Mouse (Mus musculus) thymus, postnatal 25 days (tissue): ENCODE measurements around the gene Snx3.

Source experiments
- DNase-seq: peaks from one replicate; pipeline ENCODE4 v3.0.0; 2022

Snx3 gene

DNA sequence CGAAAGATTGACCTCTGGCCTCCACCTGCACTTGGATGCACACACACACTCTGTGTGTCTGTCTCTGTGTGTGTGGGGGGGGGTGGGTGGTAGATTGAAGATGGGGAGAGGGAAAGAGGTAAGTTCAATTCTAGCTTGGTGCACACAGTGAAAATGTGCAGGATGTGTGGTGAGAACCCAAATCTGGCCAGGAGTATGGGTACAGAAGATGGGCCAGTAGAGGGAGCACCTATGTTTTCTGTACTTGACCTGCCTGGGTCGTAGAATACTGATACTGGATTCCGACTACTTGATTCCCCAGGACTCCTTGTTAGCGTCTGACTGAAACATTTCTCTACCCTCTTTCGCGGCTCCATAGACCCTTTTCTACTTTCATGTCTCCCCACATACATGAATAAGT is 8.3 kb downstream of the Snx3 start:
- no peak for DNase-seq

DNA sequence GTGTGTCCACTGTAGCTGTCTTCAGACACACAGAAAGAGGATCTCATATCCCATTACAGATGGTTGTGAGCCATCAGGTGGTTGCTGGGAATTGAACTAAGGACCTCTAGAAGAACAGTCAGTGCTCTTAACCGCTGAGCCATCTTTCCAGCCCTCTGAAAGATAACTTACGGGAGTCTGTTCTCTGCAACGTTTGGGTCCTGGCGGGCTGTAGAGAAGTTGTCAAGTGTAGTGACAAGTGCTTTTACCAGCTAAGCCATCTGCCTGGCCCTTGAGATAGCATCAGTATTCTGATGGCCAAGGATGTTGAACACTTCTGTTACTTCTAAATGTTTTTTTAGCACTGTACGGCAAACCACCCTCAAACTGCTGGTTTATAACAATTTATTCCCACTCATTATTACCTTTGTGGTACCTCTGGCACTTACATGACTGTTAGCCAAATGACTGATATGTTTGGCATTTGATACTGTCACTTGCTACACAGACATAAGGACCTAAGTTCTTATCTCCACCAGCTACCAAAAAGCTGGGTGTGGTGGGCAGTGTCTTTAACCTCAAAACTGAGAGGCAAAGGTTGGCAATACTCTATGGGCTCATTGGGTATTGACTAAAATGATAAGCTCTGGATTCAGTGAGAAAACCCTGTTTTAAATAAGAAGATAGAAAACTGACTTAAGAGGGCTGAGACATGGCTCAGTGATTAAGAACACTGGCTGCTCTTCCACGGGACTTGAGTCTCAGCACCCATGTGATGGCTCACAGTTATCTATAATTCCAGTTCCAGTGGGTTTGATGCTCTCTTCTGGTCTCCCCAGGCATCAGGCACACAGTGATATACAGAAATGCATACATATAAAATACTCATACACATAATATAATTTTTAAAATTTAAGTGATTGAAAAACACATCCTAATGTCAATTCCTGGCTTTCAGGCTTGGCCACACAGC is 9.6 kb downstream of the Snx3 start:
- no peak for DNase-seq

DNA sequence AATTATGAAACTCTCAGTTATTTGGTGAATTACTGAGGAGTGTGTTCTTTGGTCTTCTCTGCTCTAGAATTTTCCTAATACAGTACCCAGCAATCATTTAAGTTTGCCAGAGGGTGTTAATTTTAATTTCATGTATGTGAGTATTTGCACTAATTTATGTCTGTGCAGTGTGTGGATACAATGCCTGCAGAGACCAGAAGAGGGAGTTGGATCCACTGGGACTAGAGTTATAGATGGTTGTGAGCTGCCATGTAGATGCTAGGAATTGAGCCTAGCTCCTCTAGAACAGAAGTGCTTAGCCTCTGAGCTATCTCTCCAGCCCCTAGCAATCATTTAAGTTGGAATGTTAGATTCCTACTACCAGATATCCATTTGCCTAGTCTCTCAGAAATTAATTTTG is 12.3 kb downstream of the Snx3 start:
- no peak for DNase-seq

DNA sequence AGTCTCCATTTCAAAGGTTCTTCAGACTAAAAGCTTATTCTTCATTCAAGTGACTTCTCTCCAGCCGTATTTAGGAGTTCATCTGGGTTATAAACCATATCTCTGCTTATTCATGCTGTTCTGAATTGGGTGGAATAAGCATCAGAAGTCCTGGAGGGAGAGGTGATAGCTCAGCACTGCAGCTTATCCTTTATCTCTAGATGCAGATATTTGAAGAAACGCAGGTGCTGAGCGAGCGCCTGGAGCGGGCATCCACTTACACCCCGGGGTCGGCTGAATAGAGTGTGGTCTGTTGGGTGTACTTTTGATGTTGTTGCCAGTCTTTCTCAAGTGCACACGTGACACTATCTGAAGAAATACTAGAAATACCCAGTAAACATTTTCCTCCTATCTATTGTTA is 16.5 kb downstream of the Snx3 start:
- peak; percentile 40 for DNase-seq

DNA sequence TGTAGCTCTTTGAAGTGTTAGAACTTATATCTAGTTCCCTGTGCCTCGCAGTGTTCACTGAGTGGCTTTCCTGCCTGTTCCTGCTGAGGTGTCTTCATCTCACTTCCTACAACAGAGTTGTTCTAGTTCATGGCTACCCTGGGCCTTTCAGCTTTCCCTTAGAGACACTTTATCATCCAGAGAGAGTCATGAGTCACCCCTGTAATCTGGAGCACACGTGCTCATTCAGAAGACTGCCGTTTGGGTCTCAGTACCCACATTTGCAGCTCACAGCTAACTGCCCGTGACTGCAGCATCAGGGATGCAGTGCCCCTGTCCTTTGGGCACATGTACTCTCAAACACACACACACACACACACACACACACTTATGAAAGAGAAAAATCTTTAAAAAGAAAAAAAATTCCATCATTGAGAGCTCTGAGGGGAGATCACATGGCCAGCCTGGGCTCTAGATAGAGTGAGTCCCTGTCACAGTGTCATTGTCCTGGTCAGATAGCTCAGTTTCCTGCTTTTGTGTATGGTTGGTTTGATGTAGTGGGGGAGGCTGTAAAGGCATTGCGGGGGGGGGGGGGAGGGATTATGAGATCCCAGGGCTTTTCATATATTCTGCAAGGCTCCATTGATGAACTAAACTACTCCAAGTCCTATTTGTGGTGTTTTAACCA is 19.6 kb downstream of the Snx3 start:
- no peak for DNase-seq

DNA sequence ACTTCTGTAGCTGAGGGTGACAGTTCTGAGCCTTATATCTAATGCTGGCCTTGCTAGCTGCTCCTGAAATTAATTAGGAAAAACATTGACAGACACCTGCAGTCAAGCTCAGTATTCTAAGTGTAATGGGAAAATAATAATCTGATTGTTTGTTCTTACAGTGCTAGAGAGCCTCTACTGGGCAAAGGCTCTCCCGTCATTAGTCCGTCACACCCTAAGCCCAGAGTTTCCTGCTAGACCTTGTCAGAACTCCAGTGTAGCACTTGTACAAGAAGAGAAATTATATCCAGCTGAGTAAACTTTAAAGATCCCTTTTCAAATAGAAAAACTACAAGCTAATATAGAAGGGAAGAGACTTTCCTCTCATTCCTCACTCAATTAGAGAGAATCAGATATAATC is 21.1 kb downstream of the Snx3 start:
- no peak for DNase-seq

DNA sequence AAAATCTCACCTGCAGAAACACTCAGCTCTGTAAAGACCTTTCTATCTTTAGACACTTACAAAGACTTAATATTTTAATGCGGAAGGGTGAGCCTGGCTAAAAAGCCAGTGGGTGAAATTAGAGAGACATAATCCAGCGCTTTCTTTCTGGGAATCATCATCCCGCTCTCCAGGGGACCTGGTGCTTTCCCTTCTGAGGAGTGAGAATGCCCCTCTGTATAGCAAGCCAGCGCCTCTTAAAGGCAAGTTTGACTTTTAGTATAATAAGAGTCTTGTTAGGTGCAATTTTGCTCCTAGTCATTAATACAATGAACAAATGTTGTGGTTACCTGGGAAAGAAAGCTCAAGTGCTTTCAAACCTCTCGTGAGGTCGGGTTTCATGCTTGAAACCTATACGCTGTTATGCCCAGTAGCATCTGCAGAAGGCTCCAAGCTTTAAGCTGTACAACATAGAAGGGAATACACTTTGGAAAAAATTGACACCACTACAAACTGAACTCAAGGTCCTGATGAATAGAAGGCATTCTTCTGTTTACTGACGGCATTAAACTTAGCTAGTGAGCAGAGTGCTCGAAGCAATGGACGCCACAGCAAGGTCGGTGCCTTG is 21.8 kb downstream of the Snx3 start:
- no peak for DNase-seq

DNA sequence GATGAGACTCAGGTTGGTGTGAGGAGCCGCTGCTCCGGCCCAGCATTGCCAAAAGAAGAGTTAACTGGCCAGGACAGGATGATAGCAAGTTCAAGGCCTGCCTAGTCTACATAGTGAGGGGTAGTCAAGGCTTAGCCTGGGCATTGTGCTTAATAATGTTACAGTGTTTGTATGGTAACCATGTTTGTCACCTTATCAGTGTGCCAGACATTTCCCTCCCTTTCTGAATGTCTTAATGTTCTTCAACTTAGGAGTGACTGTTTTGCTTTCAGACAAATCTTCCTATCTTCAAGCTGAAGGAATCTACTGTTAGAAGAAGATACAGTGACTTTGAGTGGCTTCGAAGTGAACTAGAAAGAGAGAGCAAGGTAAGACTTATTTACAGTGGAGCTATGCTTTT is 23.9 kb downstream of the Snx3 start:
- DNase-seq: no peak

DNA sequence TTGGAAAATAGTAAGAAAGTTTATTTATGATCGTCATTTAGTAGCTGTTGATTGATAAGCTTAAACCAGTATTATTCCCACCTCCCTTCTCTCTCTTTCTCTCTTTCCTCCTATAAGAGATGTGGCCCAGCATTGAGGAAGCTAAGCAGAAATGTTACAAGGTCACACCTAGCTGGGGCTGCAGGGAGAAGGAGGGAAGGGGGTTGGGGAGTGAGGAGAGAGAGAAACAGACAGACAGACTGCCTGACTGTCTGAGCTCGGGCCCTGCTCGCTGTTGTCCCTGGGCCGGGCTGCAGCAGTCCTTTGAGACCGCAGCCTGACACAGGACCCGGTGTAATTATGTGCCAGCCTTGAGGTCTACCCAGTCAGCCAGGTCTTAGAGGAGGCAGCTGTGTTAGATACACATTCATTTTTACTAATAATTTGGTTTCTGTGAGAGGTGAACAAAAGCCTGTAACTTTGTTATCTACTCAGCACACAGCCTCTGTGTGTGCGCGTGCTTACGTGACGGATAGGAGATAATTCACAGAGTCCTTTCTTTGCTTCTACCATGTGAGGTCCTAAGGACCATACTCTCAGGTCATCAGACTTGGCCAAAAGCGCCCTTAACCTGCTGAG is 32.1 kb downstream of the Snx3 start:
- DNase-seq: no peak

DNA sequence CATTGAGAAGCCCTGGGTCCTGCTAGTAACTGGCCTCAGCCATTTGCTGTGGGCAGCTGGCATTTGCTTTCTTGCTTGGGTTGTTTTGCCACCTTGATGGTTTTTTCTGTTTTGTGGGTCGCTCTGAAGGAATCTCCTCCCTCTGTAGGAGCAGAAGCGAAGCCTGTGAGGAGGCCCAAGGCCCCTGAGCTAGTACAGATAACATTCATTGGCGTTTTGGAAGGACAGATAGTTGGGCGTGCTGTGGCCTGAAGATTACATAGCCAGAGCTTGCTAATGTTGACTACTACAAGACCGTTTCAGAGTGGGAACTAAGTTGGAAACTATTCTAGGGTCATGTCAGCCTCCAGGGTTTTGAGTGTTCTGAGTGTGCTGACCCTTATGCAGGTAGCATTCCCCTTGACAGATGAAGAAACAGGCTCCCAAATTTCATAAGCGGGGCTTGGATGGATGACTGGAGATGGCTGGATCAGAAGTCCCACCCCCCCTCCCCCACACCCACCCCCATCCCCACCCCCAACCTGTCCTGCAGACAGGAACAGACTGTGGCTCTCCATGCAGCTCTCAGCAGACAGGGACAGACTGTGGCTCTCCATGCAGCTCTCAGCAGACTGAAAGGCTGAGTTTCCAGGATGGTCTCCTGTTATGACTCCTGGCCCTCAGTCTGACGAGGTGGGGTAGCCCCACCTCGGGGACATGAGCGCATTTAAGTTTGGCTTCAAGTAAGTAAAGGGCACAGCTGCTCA is 35.9 kb downstream of the Snx3 start:
- DNase-seq: no peak

DNA sequence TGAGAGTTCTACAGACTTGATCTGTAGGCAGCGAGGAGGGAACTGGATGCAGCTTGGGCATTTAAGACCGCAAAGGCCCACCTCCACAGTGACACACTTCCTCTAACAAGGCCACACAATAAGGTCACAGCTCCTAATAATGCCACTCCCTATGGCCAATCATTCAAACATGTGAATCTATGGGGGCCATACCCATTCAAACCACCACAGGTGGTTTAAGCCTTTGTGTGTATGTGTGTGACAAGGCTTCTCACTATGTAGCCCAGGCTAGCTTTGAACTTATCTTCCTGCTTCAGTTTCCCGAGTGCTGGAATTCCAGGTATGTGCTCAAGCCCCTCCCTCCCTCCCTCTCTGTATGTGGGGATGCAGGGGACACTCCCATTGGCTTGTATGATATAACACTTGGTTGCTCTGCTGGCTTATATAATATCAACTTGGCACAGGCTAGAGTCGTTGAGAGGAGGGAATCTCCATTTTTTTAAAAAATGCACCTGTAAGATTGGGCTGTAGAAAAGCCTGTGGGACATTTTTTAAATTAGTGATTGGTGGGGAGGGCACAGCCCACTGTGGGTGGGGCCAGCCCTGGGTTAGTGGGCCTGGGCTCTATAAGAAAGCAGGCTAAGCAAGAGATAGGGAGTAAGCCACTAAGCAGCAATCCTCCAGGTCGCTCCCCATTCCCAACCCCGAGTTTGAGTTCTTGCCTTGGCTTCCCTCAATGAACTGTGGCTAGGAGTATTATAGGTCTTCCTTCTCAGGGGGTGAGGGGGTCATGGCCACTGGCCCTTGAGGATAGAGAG is 44.1 kb downstream of the Snx3 start:
- no peak for DNase-seq

DNA sequence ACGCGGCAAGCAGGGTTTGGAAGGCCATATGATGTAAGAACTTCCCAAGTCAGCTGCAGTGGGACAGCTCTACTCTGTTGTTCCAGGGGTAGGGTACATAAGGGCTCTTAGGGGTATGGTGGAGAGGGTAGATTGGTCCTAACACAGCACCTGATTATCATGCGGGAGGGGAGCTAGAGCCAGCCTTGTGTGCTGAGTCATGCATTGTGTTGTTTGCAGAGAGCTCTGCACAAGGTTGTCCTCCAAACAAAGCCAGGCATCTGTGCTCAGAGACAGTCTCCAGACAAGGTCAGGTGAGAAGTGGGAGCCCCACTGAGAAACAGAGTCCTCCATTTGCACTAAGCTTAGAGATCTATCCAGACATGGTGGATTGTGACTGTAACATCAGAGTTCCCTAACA is 44.7 kb downstream of the Snx3 start:
- DNase-seq: no peak

DNA sequence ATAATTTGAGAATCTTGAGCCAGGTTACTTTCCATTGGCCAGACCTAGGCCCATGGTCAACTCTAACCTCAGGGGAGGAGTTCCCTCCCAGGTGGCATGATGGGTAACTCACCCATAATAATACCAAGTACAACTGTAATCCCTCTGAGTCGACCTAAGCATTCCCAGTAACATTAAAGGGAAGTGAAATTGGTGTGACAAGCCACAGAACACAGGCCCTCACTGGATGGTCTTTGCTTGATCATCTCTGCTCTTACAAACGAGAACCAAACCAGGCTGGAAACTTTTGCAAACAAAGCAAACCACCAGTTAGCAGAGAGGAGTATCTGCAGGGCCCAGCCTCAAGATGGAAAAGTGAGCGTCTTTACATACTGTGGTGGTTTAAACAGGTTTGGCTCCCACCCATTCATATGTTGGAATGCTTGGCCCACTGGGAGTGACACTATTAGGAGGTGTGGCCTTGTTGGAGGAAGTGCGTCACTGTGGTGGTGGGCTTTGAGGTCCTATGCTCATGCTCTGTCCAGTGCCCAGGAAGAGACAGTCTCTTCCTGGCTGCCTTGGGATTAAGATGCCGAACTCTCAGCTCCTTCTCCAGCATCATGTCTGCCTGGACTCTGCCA is 57.9 kb downstream of the Snx3 start:
- no peak for DNase-seq

DNA sequence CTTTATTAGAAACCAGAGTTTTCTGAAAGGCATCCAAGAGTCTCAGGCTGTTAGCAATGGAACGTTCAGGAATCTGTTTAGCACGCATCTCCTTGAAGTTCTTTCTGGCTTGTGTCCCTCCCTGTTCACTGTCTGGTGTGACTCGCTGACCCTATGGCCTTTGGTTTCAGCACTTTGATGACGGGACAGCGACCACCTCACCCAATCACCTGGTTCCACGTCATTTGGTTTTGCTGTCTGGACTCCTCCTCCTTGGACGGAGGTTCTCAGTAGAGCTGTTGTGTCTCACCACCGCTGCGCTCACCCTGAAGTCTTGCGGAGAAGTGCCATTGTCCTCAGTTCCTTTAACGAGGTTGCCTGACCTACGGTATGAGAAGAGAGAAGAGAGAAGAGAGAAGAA is 60.4 kb downstream of the Snx3 start:
- no peak for DNase-seq

DNA sequence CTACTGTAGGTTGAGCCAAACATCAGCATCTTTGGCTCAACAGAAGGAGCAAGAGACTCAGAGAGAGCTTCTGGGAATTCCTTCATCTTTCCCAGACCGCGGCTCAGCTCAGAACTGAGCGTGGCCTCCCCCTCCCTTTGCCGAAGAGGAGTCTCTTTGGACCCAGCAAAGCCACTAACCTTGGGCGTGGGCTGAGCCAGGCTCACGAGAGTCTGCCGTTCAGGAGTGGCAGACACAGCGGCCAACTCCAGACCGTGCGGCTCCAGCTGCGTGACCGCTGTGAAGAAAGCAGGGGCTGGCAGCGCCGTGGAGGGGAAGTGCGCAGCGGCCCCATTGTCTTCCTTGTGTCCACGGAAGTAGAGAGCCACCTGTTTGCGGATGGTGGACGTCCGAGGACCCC is 70.7 kb downstream of the Snx3 start:
- no peak for DNase-seq

DNA sequence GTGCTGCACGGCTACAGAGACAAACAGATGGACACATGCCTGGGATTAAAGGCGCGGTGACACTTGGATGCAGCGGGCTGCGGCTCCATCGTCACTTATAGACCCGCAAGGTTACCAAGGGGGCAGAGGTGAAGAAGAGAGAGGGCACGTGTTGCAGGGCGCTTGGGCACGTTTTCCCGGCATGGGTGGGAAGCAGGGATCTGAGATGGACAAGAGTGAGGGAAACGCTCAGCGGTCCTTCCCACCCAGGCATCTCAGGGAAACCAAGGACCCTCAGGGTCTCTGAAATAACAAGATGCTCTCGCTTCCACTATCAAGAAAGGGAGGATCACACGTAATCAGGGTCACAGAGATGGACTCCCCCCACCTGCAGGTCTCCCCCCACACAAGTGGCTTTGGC is 71.1 kb downstream of the Snx3 start:
- DNase-seq: no peak

DNA sequence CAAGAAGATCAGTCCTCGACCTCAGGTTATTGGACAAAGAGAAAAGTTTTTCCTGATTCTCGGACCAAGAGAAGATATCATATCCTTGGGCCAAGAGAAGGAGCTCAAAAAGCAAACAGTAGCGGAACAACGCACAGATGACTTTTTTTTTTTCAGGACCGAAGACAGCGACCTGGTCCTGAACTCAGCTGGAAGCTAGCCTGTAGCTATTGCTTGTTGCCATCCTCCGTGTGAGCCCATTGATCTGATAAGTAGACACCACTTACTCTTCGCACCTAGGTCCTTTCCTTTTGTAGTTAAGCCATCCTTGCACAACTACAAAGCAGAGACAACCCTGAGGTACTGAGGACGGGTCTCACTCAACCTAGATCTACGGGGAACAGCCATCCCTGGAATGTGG is 72.8 kb downstream of the Snx3 start:
- DNase-seq: no peak

DNA sequence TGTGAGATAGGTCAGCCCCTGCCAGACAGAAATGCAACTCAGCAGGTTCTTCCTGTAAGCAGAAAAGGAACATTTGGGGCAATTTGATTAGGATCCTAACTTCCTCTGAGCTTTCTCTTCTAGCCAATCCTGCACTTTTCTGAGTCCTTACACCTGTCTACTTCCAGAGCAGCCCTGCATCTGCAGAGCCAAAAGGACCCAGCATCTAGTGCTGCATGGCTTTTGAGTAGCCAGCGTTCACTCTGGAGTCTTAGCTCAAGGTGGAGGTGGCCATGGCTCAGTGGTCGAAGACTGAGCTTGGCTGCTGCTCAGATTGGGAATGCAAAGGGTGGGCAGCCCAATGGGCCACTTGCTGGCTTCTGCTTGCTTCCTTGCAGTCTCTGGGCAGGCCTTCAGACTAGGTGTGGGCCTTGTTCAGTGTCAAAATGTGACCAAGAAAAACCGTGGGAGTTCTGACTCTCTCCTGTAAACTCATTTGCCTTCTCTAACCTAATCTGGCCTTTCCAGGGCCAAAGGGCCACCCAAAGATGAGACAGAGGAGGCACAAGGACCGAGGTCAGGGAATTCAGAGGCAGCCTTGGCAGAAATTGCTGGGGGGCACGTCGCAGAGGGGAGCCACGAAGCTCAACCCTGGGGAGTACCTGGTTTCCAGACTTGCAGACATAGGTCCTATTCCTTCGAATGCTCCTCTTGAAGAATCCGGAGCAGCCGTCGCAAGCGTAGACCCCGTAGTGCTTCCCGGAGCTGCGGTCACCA is 75.9 kb downstream of the Snx3 start:
- no peak for DNase-seq

DNA sequence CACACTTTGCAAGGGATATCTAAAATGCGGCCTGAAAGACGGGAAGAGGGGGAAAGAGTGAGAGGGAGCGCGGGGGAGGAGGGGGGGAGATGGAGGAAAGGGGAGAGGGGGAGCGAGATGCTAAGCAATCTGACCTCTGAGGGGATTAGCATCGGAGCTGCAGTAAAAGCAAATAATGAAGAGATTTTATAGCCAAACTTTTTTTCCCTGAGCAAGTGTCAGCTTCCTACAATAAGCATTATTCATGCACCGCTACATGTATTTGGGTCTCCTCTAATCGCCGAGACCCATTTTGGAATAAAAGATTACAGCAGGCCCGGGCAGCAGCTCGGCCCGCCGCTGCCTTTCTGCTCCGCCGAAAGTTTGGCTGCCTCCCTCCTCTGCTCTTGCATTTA is 76.4 kb downstream of the Snx3 start:
- no peak for DNase-seq

DNA sequence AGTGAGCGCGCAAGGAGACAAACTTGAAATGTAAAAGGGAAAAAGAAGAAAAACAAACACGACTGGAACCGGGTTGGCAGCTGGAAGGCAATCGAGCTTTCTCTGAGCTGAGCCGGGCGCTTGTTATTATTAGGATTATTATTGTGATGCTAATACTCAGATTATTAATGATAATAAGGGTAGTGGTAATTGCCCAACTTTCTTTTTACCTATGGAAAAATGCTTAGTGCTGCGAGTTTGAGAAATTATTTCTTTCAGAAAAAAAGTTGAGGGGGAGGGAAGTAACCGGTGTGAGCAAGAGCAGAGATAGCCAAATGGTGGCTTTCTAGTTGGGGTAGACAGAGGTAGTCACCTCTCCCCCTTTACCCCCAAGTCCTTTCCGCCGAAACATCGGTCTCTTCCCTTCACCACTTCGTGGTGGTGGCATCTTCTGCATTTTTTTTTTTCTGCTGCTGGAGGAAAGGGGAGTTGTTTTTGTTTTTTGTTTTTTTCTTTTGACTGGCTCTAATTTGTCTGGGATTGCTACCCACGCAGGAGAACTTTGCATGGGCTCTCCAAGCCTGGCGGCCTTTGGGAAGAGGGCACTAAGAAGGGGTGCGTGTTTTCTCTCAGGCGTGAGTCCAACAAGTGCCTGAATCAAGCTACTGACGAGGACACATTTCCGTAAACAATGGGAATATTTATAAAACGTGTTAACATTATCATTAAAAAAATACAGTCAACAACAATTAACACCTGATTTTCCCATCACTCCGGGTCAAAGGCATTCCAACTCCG is 77.1 kb downstream of the Snx3 start:
- no peak for DNase-seq
